Mouse (Mus musculus) common myeloid progenitor, adult 5-6 weeks (primary cell): ENCODE results near the gene Boc. TPM values are rescaled to one million over a fixed set of nuclear protein-coding genes. Genes with fewer than 3 reads are reported as not detected.

ENCODE experiments used
- ATAC-seq: replicated peaks from 2 replicates; pipeline ENCODE4 v1.8.0; 2016; ENCODE audit warnings: low read depth, mild to moderate bottlenecking, moderate TSS enrichment, inconsistent platforms; ENCODE audit not compliant: poor library complexity, severe bottlenecking
- total RNA-seq: library from RNA; stranded (forward); fragments of 200-1000, 187-1606 nt; gene quantifications from 2 replicates; pipeline ENCODE4 v1.2.3, GENCODE M21; 2017

Boc gene
- total RNA-seq, 1 experiment from 2014 or later: not detected

GRCm38 (mm10) chr16:44498447-44498846 lies 60.2 kb downstream of the Boc start:
- ATAC-seq: no peak

GRCm38 (mm10) chr16:44496971-44497464 lies 61.7 kb downstream of the Boc start:
- ATAC-seq: peak; percentile 26; the same call in 1 of the 2 replicates

- peak; percentile 93 for ATAC-seq
Observed at GRCm38 (mm10) chr16:44494441-44495108, 64.1 kb downstream of the Boc start.

GRCm38 (mm10) chr16:44493868-44494267 lies 64.8 kb downstream of the Boc start:
- ATAC-seq: no peak

- ATAC-seq: no peak
Observed at GRCm38 (mm10) chr16:44492706-44493105, 66.0 kb downstream of the Boc start.

DNA sequence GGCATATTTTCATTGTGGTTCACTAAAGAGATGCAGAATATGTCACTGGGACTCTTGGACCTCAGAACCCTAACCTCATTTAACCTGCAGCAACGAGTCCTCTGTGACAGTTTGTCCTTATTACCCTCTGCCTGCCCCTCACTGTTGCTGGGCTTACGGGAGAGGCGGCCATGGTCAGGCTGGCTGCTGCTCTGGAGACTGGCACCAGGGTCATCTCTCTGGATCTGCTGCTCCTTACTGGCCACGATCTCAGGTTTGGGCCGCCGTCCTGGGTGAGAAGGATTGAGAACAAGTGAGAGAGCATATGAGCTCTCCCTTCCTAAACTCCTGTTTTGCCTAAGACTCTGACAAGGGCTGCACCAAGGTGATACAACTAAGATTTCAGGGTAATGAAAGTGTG lies 66.5 kb downstream of the Boc start:
- ATAC-seq: no peak

- ATAC-seq: no peak
Observed at GRCm38 (mm10) chr16:44491051-44491450, 67.6 kb downstream of the Boc start.

GRCm38 (mm10) chr16:44487194-44487593 lies 71.5 kb downstream of the Boc start:
- ATAC-seq: no peak

DNA sequence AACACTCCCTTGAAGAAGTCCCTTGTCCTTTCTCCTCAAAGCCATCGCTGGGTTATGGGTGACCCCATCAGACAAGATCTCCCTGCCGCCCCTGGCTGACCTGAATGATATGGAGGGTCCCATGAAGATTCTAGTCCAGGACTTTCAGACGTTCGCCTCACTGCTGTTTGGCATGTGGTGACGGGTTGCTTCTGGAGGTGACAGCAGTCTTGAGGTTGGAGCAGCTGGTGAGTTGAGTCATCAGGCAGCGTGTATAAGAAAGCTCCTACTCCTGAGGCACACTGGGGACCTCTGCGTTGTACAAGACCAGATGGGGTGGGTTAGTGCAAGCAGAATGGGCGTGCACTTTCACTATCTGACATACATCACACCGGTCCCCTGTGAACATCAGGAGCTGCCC lies 72.1 kb downstream of the Boc start:
- no peak for ATAC-seq

DNA sequence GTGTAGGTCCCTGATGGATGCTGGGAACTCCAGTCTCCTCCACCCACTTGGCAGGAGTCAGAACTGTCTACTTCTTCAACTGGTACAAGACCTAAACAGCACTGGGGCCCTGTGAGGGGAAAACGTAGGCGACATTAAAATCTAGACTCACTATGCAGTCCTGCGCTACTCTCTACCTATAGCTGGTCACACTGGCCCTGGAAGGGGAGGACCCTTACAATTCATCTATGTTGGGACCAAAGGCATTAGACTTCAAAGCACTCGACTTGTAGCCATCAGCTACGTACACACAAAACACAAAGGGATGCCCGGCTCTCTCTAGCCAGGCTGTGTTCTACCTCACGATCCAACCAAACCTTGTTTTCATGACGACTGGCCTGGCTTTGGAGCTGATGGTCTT lies 73.0 kb downstream of the Boc start:
- ATAC-seq: no peak

- no peak for ATAC-seq
Observed at GRCm38 (mm10) chr16:44484831-44485230, 73.9 kb downstream of the Boc start.

GRCm38 (mm10) chr16:44484079-44484478 lies 74.6 kb downstream of the Boc start:
- peak; percentile 79 for ATAC-seq

GRCm38 (mm10) chr16:44481599-44482593 lies 76.8 kb downstream of the Boc start:
- no peak for ATAC-seq

DNA sequence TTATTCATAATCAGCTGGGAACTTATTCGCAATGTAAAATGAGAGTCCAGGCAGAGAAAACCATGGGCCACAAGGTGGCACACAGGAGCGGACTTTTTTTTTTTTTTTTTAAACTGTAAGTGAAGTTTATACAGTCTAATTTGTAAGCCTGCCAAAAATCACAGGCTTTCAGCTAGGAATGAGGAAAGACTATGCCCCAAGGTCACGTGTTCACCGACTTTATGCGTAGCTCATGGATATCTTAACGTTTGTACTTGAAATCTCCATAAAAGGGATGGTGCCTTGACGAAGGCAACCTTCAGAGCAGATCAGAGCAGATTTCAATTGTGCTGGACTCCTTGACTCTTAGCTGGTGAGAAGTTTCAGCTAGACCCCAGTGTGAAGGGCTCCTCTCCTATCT lies 78.1 kb downstream of the Boc start:
- ATAC-seq: peak; percentile 55

- no peak for ATAC-seq
Observed at GRCm38 (mm10) chr16:44479852-44480251, 78.8 kb downstream of the Boc start.

DNA sequence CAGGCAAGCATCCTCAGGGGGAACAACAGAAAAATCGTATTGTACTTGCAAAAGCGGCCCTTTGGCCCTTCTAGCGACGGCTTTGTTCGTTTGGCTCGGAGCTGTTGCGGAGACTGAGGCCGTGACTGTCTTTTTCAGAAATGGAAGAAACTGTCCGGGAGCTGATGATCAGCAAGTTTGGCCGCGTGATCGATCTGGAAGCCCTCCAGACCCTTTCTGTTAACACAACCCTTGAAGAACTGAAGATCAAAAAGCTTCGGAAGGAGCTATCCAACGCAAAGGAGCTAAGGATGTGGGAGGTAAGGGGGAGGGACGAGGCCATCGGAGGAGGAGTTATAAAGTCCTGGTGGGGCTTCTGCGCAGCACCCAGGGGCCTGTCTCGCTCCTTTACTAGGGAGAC lies 79.9 kb downstream of the Boc start:
- no peak for ATAC-seq

- no peak for ATAC-seq
Observed at GRCm38 (mm10) chr16:44475682-44476375, 82.9 kb downstream of the Boc start.

DNA sequence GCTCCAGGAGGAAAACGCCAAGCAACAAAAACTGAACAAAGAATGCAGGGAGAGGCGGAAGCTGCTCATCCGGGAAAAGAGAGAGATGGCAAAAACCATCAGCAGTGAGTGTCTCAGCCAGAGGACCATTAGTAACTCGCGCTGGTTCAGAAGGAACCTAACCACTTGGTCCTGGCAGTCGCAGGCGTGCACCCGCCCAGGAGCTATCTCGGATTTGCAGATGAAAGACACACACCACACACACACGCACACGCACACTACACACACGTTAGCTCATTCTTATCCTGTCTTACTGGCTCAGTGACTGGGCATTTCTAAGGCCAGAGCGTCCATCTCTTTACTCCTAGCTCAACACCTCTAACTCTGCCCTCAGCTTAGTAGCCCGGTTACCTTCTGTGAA lies 83.4 kb downstream of the Boc start:
- ATAC-seq: no peak

DNA sequence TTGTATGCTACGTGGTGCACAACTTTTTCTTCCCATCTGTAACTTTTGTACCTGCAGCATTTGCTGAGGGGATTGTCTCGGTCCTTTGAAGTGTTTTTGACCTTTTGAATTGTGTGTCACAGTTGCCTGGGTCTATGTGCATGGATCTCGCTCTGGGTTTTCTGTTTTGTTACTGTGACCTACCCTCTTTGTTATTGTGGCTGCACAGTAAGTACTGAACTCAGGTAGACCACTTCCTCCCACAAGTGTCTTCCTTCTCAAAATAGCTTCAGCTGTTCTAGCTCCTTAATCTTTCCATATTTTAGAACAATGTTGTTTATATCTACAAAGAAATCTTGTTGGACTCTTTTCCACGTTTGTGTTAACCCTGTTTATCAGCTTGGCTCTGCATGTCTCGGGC lies 97.8 kb downstream of the Boc start:
- ATAC-seq: no peak

GRCm38 (mm10) chr16:44458826-44459225 lies 99.9 kb downstream of the Boc start:
- 0 out of 2 replicates have a peak, but pooled peaks have one; percentile 13 for ATAC-seq
